Mouse (Mus musculus): ENCODE measurements at regions not wholly inside any gene's neighbourhood (a gene's known extent, or its start where the extent isn't known, plus 50 kb on each side); places are given as distances from the start of the nearest gene placed in this dataset.

DNA sequence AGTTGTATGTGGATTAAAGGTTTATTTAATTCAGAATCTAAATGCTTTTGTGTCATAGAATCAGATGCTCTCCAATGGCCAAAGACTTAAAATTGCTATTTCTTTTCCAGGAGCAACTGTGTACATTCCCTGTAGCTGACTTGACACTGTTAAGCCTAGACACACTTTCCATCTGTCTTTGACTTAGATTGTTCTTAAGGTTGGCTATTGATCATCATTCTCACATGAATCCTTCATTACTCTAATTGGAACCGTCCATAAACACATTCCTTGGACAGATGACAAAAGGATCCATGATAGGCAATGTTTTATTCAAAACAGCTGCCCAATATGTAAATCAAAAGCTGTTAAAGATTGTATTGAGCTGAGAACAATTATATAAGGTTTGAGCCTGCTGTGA, 442.8 kb downstream of the Bmp2 start:
- no peaks in the 10 kb centered on the region for H3K9me3 ChIP-seq (replicated peaks)
- H3K9ac ChIP-seq = no peak overlapping the region
- no peak overlapping the region for H3K4me2 ChIP-seq (replicated peaks)
- 58% methylated on average over 1 of the region's 1 CpGs for WGBS
- no peak overlapping the region for H3K27ac ChIP-seq
- H3K27me3 ChIP-seq = no peaks in the 10 kb centered on the region
- no peaks in the 10 kb centered on the region for H3K4me1 ChIP-seq
- no peak overlapping the region for H3K4me3 ChIP-seq
- H3K36me3 ChIP-seq = no peaks in the 10 kb centered on the region
- no peak for ATAC-seq (ENCODE audit: low FRiP score)

DNA sequence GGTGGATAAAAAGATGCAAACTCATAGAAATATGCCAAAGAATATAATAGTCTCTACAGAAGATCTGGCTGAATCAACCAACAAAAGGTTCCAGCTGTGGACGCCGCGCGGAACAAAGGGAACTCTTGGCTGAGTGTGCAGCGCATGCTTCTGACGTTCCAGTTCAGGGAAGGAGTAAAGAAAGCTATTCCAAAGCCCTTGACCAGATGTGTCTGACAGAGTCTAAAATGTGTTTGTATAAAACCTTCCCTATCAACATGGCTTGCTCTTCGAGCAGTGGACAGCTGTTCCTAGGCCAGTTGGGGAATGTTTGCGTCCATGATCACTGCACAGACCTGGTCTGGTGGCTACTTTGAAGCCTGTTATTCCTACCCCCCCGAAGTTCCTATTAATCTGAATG, 442.4 kb downstream of the Bmp2 start:
- H3K4me2 ChIP-seq (replicated peaks) = no peak overlapping the region
- H3K9me3 ChIP-seq (replicated peaks) = no peaks in the 10 kb centered on the region
- no peaks in the 10 kb centered on the region for H3K4me1 ChIP-seq
- H3K4me3 ChIP-seq = no peak overlapping the region
- no peaks in the 10 kb centered on the region for H3K36me3 ChIP-seq
- no peaks in the 10 kb centered on the region for H3K27me3 ChIP-seq
- H3K27ac ChIP-seq = no peak overlapping the region
- H3K9ac ChIP-seq = no peak overlapping the region
- ATAC-seq (ENCODE audit: low FRiP score) = no peak
- 80% methylated on average over 9 of the region's 9 CpGs for WGBS

DNA sequence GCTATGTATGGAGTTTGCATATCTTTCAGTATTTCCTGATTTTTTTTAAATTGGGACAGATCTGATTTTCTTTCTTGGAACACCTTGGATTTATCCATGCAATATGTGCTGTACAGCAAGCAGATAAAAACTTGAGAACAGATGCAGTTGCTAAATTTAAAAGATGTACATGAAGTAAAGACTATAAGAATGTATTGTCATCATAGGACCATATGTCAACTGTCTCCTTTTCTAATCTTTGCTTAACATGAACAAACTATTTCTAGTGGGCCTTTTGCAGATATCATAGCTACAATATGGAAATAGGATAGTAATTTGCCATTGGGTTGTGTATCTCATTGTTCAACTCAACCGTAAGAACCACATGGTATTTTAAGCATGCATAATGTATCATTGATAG, 435.7 kb downstream of the Bmp2 start:
- H3K9ac ChIP-seq = no peak overlapping the region
- H3K36me3 ChIP-seq = no peaks in the 10 kb centered on the region
- H3K4me1 ChIP-seq = no peaks in the 10 kb centered on the region
- 89% methylated on average over 1 of the region's 1 CpGs for WGBS
- H3K4me2 ChIP-seq (replicated peaks) = no peak overlapping the region
- H3K27me3 ChIP-seq = no peaks in the 10 kb centered on the region
- ATAC-seq (ENCODE audit: low FRiP score) = no peak
- H3K9me3 ChIP-seq (replicated peaks) = no peaks in the 10 kb centered on the region
- H3K4me3 ChIP-seq = no peak overlapping the region
- no peak overlapping the region for H3K27ac ChIP-seq

All from hindbrain, embryonic 12.5 days (tissue).